Mouse (Mus musculus): ENCODE data around the gene Fbln2. TPM values are rescaled to one million over a fixed set of nuclear protein-coding genes. Genes with fewer than 3 reads are reported as not detected.
A peak's percentile ranks its signal among the peaks of the same experiment; 100 is the strongest.
"Not testable (repeated sequence)": the region's sequence is repeated elsewhere in the genome, so short reads cannot be mapped to it uniquely, and the experiment has no call there.

The Fbln2 gene
- polyA plus RNA-seq (2015; fragmentation: Nextera tagmentation; extraction: Ambion mirVana) = 39.8 and 43.8 TPM in 2 replicates

- H3K36me3 ChIP-seq (ENCODE audit: insufficient read depth, low read length); H3K27ac ChIP-seq (ENCODE audit: low read length); H3K27me3 ChIP-seq (ENCODE audit: insufficient read depth, low read length); H3K9me3 ChIP-seq (ENCODE audit: low read length): not testable (repeated sequence)
- peak; percentile 30; the same call in 1 of the 2 replicates for ATAC-seq (ENCODE audit: low FRiP score, low TSS enrichment)
- H3K4me3 ChIP-seq (ENCODE audit: low read length) = peak within 1 kb of the TSS; percentile 46
- H3K4me2 ChIP-seq (replicated peaks; ENCODE audit: low read depth, low read length) = peak within 1 kb of the TSS; percentile 64
- H3K4me1 ChIP-seq (ENCODE audit: insufficient read depth, low read length) = peaks cover 17% of the 10 kb centered on the region
- peak within 1 kb of the TSS; percentile 58 for H3K9ac ChIP-seq (replicated peaks; ENCODE audit: low read length)
Observed at GRCm38 (mm10) chr6:91212155-91212554, at the start of gene Fbln2. Fbln2 (plus strand) TSS chr6:91212455.

GRCm38 (mm10) chr6:91163195-91163911 is 48.9 kb upstream of the Fbln2 start:
- H3K9me3 ChIP-seq (ENCODE audit: low read length) = no peaks in the 10 kb centered on the region
- H3K27me3 ChIP-seq (ENCODE audit: insufficient read depth, low read length) = no peaks in the 10 kb centered on the region
- H3K4me2 ChIP-seq (replicated peaks; ENCODE audit: low read depth, low read length) = no peak overlapping the region
- H3K4me3 ChIP-seq (ENCODE audit: low read length) = no peak overlapping the region
- WGBS = 56% methylated on average over 5 of the region's 5 CpGs
- H3K9ac ChIP-seq (replicated peaks; ENCODE audit: low read length) = no peak overlapping the region
- H3K27ac ChIP-seq (ENCODE audit: low read length) = no peak overlapping the region
- peak; percentile 63; the same call in 1 of the 2 replicates for ATAC-seq (ENCODE audit: low FRiP score, low TSS enrichment)
- H3K36me3 ChIP-seq (ENCODE audit: insufficient read depth, low read length) = no peaks in the 10 kb centered on the region
- H3K4me1 ChIP-seq (ENCODE audit: insufficient read depth, low read length) = peaks cover 17% of the 10 kb centered on the region

- ATAC-seq (ENCODE audit: low FRiP score, low TSS enrichment) = no peak
- peaks cover 7% of the 10 kb centered on the region for H3K4me1 ChIP-seq (ENCODE audit: insufficient read depth, low read length)
- WGBS = 84% methylated on average over 2 of the region's 2 CpGs
Observed at GRCm38 (mm10) chr6:91164584-91164983, 47.7 kb upstream of the Fbln2 start.

DNA sequence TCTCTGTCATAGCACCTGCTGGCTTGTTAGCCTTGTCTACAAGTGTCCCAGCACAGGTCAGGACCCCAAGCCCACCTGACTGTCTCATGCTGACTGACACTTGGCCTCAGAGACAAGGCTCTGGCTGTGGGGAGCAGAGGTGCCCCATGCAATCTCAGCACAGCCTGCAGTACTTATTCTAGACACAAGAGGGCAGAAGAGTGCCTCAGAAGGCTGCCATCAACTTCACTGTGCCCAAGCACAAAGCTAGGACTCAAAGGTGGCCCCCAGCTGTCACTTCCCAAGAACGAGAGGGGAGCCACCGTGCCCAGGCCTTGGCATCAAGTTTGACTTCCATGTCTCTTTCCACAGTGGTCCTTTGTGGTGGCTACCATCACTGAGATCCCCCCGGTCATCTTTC is 47.0 kb upstream of the Fbln2 start:
- Histone ChIP-seq H3K4me1 (ENCODE audit: insufficient read depth, low read length) (peaks cover 6% of the 10 kb centered on the region), H3K4me2 (replicated peaks; ENCODE audit: low read depth, low read length) (no peak overlapping the region), H3K27me3 (ENCODE audit: insufficient read depth, low read length) (no peaks in the 10 kb centered on the region), H3K9ac (replicated peaks; ENCODE audit: low read length) (no peak overlapping the region), H3K27ac (ENCODE audit: low read length) (no peak overlapping the region), H3K36me3 (ENCODE audit: insufficient read depth, low read length) (0 out of 2 replicates have a peak, but pooled peaks cover 3% of the 10 kb centered on the region), H3K4me3 (ENCODE audit: low read length) (no peak overlapping the region), H3K9me3 (ENCODE audit: low read length) (no peaks in the 10 kb centered on the region)
- whole genome bisulfite sequencing = 32% methylated on average over 3 of the region's 3 CpGs
- ATAC-seq (ENCODE audit: low FRiP score, low TSS enrichment) = no peak

More at GRCm38 (mm10) chr6:91164584-91164983, 47.7 kb upstream of the Fbln2 start:
- no peaks in the 10 kb centered on the region for H3K27me3 ChIP-seq (ENCODE audit: insufficient read depth, low read length)
- no peaks in the 10 kb centered on the region for H3K9me3 ChIP-seq (ENCODE audit: low read length)
- H3K9ac ChIP-seq (replicated peaks; ENCODE audit: low read length) = no peak overlapping the region
- no peak overlapping the region for H3K4me2 ChIP-seq (replicated peaks; ENCODE audit: low read depth, low read length)
- H3K36me3 ChIP-seq (ENCODE audit: insufficient read depth, low read length) = 0 out of 2 replicates have a peak, but pooled peaks cover 3% of the 10 kb centered on the region
- H3K27ac ChIP-seq (ENCODE audit: low read length) = no peak overlapping the region
- H3K4me3 ChIP-seq (ENCODE audit: low read length) = no peak overlapping the region

DNA sequence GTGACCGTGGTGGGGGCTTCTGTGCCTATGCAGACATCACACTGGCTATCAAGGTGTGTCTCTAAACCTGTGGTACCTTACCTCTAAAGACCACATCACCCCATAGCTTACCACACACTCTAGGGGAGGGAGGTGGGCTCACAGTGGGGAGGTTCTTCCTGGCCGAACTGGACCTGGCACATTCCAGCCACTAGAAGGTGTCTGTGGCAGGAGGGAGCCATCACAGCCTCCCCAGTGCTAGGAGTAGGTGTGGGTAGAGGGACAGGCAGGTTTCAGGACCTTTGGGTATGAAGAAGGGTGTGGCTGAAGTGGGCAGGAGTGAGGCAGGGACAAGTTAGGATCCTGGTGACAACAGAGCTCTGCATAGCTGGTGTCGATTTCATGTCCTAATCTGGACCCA is 44.4 kb upstream of the Fbln2 start:
- Histone ChIP-seq H3K4me3 (ENCODE audit: low read length) (no peak overlapping the region), H3K4me1 (ENCODE audit: insufficient read depth, low read length) (no peaks in the 10 kb centered on the region), H3K36me3 (ENCODE audit: insufficient read depth, low read length) (0 out of 2 replicates have a peak, but pooled peaks cover 3% of the 10 kb centered on the region), H3K9ac (replicated peaks; ENCODE audit: low read length) (no peak overlapping the region), H3K9me3 (ENCODE audit: low read length) (no peaks in the 10 kb centered on the region), H3K27me3 (ENCODE audit: insufficient read depth, low read length) (no peaks in the 10 kb centered on the region), H3K27ac (ENCODE audit: low read length) (no peak overlapping the region), H3K4me2 (replicated peaks; ENCODE audit: low read depth, low read length) (no peak overlapping the region)
- WGBS = 56% methylated on average over 3 of the region's 3 CpGs
- peak; percentile 16; the same call in 1 of the 2 replicates for ATAC-seq (ENCODE audit: low FRiP score, low TSS enrichment)

GRCm38 (mm10) chr6:91169129-91169528 is 43.1 kb upstream of the Fbln2 start:
- H3K27me3 ChIP-seq (ENCODE audit: insufficient read depth, low read length) = no peaks in the 10 kb centered on the region
- WGBS = 86% methylated on average over 8 of the region's 8 CpGs
- H3K9me3 ChIP-seq (ENCODE audit: low read length) = no peaks in the 10 kb centered on the region
- no peaks in the 10 kb centered on the region for H3K4me1 ChIP-seq (ENCODE audit: insufficient read depth, low read length)
- ATAC-seq (ENCODE audit: low FRiP score, low TSS enrichment) = no peak
- H3K27ac ChIP-seq (ENCODE audit: low read length) = no peak overlapping the region
- H3K4me3 ChIP-seq (ENCODE audit: low read length) = no peak overlapping the region
- H3K9ac ChIP-seq (replicated peaks; ENCODE audit: low read length) = no peak overlapping the region
- H3K4me2 ChIP-seq (replicated peaks; ENCODE audit: low read depth, low read length) = no peak overlapping the region
- 0 out of 2 replicates have a peak, but pooled peaks cover 3% of the 10 kb centered on the region for H3K36me3 ChIP-seq (ENCODE audit: insufficient read depth, low read length)

DNA sequence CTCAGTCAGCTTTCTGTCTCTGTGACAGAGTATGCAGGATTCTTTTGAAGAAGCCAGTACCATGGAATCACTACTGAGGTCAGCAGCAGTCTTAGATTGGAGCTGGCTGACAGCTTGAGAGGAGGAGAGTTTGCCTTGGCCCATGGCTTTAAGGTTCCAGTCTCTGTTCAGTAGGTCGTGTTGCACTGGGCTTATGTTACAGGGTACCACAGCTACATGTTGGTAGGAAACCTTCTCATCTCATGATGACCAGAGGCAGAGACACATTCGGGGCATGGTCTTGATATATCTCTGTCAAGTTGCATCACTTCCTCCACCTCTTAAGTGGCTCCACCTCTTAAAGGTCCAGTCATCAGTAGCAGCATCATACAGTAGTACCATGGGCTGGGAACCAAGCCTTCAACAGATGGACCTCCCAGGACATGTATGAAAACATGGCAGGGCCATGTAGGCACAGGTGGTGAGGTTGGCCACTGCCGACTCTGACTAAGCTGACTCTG is 40.8 kb upstream of the Fbln2 start:
- no peaks in the 10 kb centered on the region for H3K4me1 ChIP-seq (ENCODE audit: insufficient read depth, low read length)
- H3K27me3 ChIP-seq (ENCODE audit: insufficient read depth, low read length) = no peaks in the 10 kb centered on the region
- no peak overlapping the region for H3K4me3 ChIP-seq (ENCODE audit: low read length)
- H3K4me2 ChIP-seq (replicated peaks; ENCODE audit: low read depth, low read length) = no peak overlapping the region
- H3K27ac ChIP-seq (ENCODE audit: low read length) = no peak overlapping the region
- H3K36me3 ChIP-seq (ENCODE audit: insufficient read depth, low read length) = 0 out of 2 replicates have a peak, but pooled peaks cover 3% of the 10 kb centered on the region
- no peak overlapping the region for H3K9ac ChIP-seq (replicated peaks; ENCODE audit: low read length)
- WGBS = 65% methylated on average over 3 of the region's 3 CpGs
- ATAC-seq (ENCODE audit: low FRiP score, low TSS enrichment) = no peak
- H3K9me3 ChIP-seq (ENCODE audit: low read length) = no peaks in the 10 kb centered on the region

DNA sequence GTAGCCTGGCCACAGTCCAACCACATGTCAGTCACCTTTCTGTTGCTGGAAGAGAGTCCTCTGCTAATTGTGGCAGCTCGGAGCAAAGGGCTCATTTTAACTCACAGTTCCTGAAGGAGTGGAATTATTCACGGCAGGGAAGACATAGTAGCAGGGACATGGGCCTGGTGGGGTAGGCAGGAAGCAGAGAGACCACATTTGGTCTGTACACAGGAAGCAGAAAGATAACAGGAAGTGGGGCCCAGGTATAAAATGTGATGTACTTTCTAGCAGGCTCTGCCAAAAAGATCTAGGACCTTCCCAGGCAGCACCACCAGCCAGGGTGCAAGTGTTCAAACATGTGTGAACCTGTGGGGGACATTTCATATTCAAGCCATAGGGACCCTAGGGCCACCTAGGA is 39.9 kb upstream of the Fbln2 start:
- H3K4me3 ChIP-seq (ENCODE audit: low read length) = no peak overlapping the region
- WGBS = 62% methylated on average over 2 of the region's 2 CpGs
- no peaks in the 10 kb centered on the region for H3K27me3 ChIP-seq (ENCODE audit: insufficient read depth, low read length)
- no peaks in the 10 kb centered on the region for H3K4me1 ChIP-seq (ENCODE audit: insufficient read depth, low read length)
- 0 out of 2 replicates have a peak, but pooled peaks cover 3% of the 10 kb centered on the region for H3K36me3 ChIP-seq (ENCODE audit: insufficient read depth, low read length)
- no peak overlapping the region for H3K27ac ChIP-seq (ENCODE audit: low read length)
- no peak overlapping the region for H3K4me2 ChIP-seq (replicated peaks; ENCODE audit: low read depth, low read length)
- no peak overlapping the region for H3K9ac ChIP-seq (replicated peaks; ENCODE audit: low read length)
- no peak for ATAC-seq (ENCODE audit: low FRiP score, low TSS enrichment)
- no peaks in the 10 kb centered on the region for H3K9me3 ChIP-seq (ENCODE audit: low read length)

DNA sequence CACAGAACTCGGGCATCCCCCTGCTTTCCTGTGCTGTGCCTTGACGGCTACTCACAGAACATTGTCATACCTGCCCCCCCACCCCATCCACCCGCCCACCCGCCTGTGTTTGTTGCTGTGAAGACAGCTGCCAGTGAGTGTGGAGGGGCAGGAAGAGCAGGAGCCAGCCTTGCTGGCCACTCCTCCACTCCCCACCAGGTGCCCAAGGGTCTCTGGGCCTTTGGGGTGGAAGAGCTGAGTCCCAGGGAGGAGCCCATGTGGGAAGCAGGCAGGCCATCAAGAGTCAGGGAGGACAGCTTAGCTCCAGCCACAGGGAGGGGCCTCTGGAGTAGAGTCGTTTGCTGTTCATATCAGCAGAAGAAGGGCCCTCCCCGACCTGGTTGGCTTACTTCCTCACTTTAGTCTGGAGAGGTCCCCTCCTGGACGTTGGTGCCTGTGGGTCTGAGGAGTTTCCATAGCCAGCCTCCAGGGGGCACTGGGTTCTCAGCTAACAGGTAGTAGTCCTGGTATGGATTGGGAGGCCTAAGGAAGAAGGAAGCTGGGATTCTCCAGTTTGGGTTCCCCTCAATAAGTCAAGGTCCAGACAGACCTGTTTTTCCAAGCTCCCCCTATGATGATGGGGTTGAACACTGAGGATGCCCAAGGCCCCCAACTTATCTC is 38.9 kb upstream of the Fbln2 start:
- Histone ChIP-seq H3K27me3 (ENCODE audit: insufficient read depth, low read length) (no peaks in the 10 kb centered on the region), H3K9ac (replicated peaks; ENCODE audit: low read length) (no peak overlapping the region), H3K4me3 (ENCODE audit: low read length) (no peak overlapping the region), H3K27ac (ENCODE audit: low read length) (no peak overlapping the region), H3K36me3 (ENCODE audit: insufficient read depth, low read length) (0 out of 2 replicates have a peak, but pooled peaks cover 3% of the 10 kb centered on the region), H3K4me2 (replicated peaks; ENCODE audit: low read depth, low read length) (no peak overlapping the region), H3K9me3 (ENCODE audit: low read length) (no peaks in the 10 kb centered on the region), H3K4me1 (ENCODE audit: insufficient read depth, low read length) (no peaks in the 10 kb centered on the region)
- ATAC-seq (ENCODE audit: low FRiP score, low TSS enrichment) = peak; percentile 78; the same call in 1 of the 2 replicates
- 49% methylated on average over 7 of the region's 7 CpGs for WGBS

DNA sequence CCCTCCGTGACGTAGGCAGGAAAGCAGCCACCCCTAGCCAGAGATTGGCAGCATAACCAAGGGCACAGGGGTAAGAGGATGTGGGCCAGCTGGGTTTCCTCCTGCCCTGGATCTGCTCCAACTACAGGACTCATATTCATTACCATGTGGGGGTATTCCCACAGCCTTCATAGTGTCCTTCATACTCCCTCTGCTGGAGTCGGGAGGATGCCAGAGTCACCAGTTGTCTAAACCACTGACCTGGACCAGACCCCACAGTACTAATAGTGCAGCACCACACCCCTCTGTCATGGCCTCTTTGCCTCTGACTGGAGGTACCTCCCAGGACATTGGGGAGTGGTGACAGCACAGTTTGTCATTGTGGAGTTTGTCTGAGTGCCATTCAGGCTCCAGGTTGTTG is 38.0 kb upstream of the Fbln2 start:
- Histone ChIP-seq H3K27me3 (ENCODE audit: insufficient read depth, low read length) (no peaks in the 10 kb centered on the region), H3K4me3 (ENCODE audit: low read length) (no peak overlapping the region), H3K9me3 (ENCODE audit: low read length) (no peaks in the 10 kb centered on the region), H3K9ac (replicated peaks; ENCODE audit: low read length) (no peak overlapping the region), H3K36me3 (ENCODE audit: insufficient read depth, low read length) (no peaks in the 10 kb centered on the region), H3K4me1 (ENCODE audit: insufficient read depth, low read length) (no peaks in the 10 kb centered on the region), H3K4me2 (replicated peaks; ENCODE audit: low read depth, low read length) (no peak overlapping the region), H3K27ac (ENCODE audit: low read length) (no peak overlapping the region)
- ATAC-seq (ENCODE audit: low FRiP score, low TSS enrichment) = no peak
- WGBS = 63% methylated on average over 3 of the region's 3 CpGs

Measured in kidney, embryonic 16.5 days (tissue).